Mouse (Mus musculus): Measurements from ENCODE around the gene Ccdc62.

The Ccdc62 gene

GRCm38 (mm10) chr5:124001274-124001673 lies 70.8 kb downstream of the Ccdc62 start:
- DNase-seq (ENCODE audit: low spot score in 2 of 2) = no peak

DNA sequence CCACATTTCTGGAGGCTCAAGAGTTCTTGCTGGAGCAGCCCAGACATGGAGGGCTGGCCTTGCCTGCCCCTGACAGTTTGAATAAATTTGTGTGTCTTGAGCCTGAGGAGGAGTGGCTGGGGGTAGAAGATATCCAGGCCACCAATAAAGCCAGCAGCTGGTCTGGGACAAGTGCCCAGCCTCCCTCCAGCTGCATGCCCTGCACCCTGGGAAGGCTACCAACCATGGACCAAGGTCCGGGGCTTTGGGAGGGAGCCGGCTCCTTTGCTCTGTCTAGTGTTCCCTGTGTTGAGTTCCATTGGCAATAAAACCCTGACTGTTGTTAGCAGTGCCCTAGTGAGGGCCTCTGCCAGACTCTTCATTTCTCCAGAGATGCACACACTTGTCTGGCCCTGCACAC lies 72.4 kb downstream of the Ccdc62 start:
- DNase-seq (ENCODE audit: low spot score in 2 of 2) = no peak

DNA sequence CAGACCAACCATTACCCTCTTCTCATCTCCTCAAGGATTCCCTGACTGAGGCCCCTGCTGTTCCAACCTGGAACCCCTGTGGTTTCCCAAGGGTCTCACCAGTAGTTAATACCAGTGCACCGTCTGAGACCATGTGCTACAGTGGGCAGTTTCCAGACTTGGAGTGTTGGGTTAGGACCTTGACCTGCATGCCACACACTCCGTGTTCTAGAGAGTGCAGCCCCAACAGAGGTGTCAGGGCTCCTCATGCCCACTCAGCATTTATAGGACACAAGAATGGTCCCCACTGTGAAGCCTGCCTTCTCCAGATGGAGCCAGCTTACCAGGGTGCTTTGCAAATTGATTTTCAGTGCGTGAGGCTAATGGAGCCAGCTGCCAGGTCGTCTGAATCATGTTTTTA lies 72.9 kb downstream of the Ccdc62 start:
- DNase-seq (ENCODE audit: low spot score in 2 of 2) = no peak

GRCm38 (mm10) chr5:124004356-124005150 lies 74.1 kb downstream of the Ccdc62 start:
- DNase-seq (ENCODE audit: low spot score in 2 of 2) = no peak

DNA sequence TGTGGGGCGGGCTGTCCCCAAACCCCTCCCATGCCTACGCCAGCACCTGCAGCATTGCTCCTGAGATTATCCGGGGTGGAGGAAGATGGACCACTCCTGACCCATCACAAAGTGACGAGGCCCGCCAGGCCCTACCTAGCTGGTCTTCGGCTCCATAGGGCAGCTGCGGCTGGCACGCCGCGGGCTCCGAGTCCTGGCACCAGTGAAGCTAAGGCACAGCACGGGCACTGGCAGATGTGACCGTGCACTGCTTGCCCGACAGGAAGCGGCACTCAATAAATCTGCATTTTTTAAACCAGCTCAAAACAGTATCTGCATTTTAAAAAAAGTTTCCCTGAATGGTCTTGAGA lies 74.6 kb downstream of the Ccdc62 start:
- DNase-seq (ENCODE audit: low spot score in 2 of 2) = no peak

DNA sequence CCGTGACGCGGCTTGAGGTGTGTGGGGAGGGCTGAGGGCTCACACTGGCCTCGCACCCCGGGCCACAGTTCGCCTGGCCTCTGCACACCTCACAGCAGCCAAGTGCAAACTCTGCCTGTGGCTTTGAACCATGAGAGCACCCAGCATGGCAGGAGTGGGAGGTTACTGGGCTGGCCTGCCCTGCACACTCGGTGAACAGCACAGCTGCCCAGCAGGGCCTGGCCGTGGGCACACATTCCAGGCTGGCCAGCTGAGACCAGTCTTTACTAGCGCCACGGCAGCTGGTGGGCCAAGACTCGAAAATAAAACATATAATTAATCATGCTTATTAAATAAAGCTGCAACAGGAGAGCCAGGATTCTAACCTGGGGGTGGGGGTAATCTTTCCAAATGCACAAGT lies 75.1 kb downstream of the Ccdc62 start:
- no peak for DNase-seq (ENCODE audit: low spot score in 2 of 2)

DNA sequence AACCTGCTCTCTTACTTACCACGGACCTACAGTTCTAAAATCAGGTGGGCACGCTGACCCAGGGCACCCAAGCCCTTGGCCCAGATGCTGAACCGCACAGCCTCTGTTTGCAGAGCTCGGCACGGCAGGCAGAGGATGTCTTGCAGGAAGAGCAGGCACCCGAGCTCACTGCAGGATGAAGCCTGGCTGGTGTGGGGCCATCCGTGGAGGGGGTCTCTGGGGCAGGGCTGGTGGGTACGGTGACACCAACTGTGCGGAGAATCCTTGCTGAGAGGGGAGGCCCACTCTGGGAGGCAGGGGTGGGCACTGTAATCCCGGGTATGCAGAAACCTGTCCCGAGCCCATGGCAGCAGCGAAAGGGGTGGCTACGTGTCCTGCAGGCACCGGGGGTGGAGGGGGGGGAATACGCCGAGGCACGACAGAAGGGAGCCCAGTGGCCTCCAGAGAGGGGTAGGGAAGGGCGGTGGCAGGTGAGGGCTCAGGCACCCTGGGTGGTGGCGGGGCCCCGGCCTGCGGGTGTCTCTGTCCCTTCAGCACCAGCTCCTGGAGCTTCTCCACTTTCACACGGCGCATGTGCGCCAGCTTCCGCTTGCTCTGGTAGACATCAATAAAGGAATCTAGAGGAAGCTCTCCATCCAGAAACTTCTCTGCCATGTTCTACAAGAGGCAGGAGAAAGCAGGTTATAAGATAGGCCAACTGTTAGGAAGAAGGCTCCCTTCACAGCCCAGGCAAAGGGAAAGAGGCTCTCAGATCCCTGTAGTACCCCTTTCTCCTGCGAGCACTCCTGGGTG lies 75.8 kb downstream of the Ccdc62 start:
- no peak for DNase-seq (ENCODE audit: low spot score in 2 of 2)

GRCm38 (mm10) chr5:124006891-124007491 lies 76.5 kb downstream of the Ccdc62 start:
- DNase-seq (ENCODE audit: low spot score in 2 of 2) = no peak

DNA sequence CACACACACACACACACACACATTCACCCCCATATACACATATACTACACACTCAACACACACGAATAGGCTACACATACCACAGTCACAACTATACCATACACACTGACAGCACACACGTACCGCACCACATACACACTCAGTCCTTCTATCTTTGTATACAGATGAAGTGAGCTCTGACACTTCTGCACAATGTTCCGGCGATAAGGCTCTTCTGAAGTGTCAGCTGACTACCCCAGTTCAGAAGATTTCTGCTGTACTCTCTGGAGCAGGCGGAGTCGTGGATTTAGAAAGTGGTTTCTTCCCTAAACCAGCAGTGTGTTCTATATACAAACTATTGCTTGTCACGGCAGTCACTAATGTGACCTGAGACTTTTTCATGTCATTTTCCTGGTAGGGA lies 79.6 kb downstream of the Ccdc62 start:
- DNase-seq (ENCODE audit: low spot score in 2 of 2) = no peak

- peak in 1 of 2 experiments; percentile 53 for DNase-seq (ENCODE audit: low spot score in 2 of 2)
Observed at GRCm38 (mm10) chr5:124010910-124011655, 80.6 kb downstream of the Ccdc62 start.

DNA sequence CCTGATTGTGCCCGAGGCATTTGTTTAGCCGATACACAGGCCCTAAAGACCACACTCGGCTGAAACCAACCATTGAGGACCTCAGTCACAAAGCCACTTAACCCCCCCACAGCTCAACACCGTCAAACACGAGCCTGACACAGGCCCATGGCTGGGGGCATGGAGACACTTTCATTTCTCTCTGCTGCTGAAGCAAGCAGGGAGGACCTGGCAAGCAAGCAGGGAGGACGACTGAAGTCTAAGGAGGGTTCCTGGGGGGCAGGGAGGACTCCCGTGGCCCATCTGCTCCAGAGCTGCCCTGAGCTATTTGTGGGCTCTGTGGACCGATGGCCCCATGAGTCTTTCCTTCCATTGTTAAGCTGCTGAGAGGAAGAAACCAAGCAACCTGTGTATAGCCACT lies 81.4 kb downstream of the Ccdc62 start:
- DNase-seq (ENCODE audit: low spot score in 2 of 2) = no peak

- DNase-seq (ENCODE audit: low spot score in 2 of 2) = no peak
Observed at GRCm38 (mm10) chr5:124012885-124013284, 82.4 kb downstream of the Ccdc62 start.

- DNase-seq (ENCODE audit: low spot score in 2 of 2) = no peak
Observed at GRCm38 (mm10) chr5:124013747-124014146, 83.3 kb downstream of the Ccdc62 start.

- DNase-seq (ENCODE audit: low spot score in 2 of 2) = no peak
Observed at GRCm38 (mm10) chr5:124014180-124014579, 83.7 kb downstream of the Ccdc62 start.

- DNase-seq (ENCODE audit: low spot score in 2 of 2) = no peak
Observed at GRCm38 (mm10) chr5:124014791-124015251, 84.3 kb downstream of the Ccdc62 start.

GRCm38 (mm10) chr5:124015727-124016126 lies 85.2 kb downstream of the Ccdc62 start:
- no peak for DNase-seq (ENCODE audit: low spot score in 2 of 2)

DNA sequence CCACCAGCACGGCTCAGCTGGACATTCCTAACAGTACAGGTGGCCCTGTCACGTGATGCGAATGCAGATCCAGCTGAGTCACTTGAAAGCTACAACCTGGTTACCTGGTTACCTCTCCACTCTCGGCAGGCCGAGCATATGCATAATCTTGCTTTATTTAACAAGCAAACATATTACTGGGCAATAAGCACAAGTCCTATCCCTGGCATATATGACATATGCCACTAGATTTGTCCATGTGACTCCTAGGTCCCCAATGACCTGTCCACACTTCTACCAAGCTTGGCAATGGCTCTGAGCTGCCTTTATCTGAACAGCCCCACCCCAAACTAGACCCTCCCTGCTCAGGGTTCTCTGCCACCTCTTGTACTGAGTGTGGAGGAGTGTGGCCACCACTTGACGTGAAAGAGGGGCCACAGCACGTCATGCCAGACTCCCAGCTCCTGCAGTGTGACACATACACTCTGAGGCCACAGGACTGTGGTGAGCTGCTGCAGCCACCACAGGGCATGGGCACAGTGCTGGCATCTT lies 85.9 kb downstream of the Ccdc62 start:
- DNase-seq (ENCODE audit: low spot score in 2 of 2) = no peak

GRCm38 (mm10) chr5:124017941-124018340 lies 87.5 kb downstream of the Ccdc62 start:
- no peak for DNase-seq (ENCODE audit: low spot score in 2 of 2)

GRCm38 (mm10) chr5:124018651-124019050 lies 88.2 kb downstream of the Ccdc62 start:
- no peak for DNase-seq (ENCODE audit: low spot score in 2 of 2)

All from spleen, postnatal 10 days (tissue).